Mouse (Mus musculus): ENCODE results near the gene 9230112D13Rik.

9230112D13Rik gene

GRCm38 (mm10) chr14:34540685-34541162 is 18.1 kb upstream of the 9230112D13Rik start:
- DNase-seq = peak; percentile 39 to 49

DNA sequence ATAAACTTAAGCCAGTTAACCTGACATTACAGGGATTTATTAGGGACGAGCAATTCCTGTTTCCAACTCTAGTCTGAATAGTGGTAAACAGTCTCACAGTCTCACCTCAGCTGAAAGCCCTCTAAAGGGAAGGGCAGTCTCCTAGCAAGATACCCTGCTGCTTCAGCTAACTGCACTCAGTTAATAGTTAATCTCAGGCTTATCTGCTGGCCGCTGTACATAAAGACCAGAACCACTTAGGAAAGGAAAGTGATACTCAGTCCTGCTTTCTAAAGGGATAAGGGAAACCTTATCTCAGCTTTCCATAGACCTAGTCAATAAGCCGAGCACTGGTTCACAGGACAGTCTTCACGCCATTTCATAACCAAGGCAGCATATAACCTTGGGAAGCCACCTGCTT is 13.3 kb upstream of the 9230112D13Rik start:
- DNase-seq = no peak

- peak; percentile 17 to 18 for DNase-seq
These were observed 10.9 kb upstream of the 9230112D13Rik start for GRCm38 (mm10) chr14:34533537-34533936.

DNA sequence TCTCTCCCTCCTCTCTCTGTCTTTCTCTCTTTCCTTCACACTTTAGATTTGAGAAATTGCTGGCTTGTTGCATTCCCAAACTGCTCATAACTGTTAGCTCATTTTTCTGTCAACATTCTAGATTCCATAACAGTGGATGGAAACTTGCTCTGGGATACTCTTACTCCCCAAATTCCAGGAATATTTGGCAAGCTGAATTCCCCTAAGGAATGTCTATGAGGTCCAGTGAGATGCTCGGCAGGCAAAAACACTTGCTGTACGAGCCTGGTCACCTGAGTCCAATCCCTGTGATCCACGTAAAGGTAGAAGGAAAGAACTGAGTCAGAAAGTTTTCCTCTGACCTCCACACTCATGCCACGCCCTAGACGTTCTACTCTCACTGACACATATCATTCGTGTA is 9.9 kb upstream of the 9230112D13Rik start:
- DNase-seq = peak; percentile 20 to 21

DNA sequence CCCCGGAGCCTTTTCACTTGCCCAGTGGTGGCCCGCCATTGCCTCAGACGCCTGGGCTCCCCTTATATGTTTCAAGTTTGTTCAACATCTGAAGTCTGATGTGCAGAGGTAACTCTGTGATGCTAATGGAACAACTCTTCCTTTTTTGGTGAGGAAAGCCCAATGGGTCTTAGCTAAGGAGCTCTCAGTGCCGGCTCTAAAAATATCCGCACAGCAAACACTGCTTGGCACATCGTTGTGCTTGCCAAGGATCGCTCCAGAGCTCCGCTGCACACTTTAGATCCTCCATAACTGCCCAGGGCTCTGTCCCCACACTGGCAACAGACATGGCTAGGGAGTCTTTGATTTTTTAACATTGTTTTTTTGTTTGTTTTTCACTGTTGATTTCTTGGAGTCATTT is 6.2 kb upstream of the 9230112D13Rik start:
- DNase-seq = no peak

DNA sequence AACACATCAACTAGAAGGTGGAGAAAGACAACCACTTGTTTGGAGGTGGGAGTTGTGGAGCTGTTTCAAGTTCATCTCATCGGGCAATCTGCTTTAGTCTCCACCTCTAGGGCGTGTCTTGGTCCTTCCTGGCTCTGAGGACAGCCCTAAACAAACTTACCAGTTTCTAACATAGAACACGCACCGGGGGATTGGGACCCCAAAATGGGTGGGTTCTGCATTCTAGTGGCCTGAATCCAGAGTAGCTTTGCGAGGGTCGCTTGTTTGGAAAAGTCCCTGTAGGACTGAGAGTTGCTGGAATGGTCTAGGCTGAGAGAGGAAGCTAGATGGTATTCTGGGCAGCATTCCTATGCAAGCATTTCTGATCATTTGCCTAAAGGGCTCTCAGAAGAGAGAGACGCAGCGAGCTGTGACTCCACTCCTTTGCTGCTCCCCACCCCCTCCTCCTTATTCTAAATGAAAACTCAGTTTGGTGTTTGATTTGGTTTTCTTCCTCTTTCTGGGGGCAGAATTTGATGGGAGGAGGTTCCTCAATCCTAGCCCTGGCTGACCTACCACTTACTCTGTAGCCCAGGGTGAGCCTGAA is 4.5 kb downstream of the 9230112D13Rik start:
- no peak for DNase-seq

DNA sequence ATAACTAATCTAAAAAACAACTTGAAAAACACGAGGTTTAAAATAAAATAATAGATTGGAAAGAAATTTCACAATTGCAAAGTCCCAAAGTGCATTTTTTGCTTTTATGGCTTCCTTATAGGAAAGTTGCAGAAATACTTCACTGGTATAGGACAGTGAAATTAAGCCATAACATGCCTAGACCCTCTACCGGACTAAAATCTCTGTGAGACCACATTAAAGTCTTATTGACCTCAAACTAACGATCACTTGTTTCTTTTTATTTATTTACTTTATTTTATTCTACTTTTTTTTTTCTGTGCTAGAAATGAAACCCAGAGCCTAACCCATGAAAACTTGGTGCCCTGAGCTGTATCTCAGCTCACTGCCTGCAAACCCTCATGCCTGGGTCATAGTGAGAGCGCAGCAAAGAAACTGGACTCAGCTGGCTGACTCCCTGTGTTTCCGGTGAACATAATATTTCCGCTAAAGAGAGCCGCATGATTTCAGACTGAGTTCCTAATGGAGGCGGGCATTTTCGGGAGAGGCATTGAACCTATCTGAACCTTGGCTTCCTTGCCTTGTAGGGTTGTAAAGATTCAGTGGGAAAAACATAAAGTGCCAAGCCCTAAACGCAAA is 5.5 kb downstream of the 9230112D13Rik start:
- no peak for DNase-seq

- DNase-seq = no peak
These were observed 6.7 kb downstream of the 9230112D13Rik start for GRCm38 (mm10) chr14:34515860-34516259.

- DNase-seq = peak; percentile 27 to 52
These were observed 8.5 kb downstream of the 9230112D13Rik start for GRCm38 (mm10) chr14:34514120-34514519.

GRCm38 (mm10) chr14:34512602-34513001 is 10.0 kb downstream of the 9230112D13Rik start:
- DNase-seq = no peak

- no peak for DNase-seq
These were observed 10.7 kb downstream of the 9230112D13Rik start for GRCm38 (mm10) chr14:34511901-34512300.

GRCm38 (mm10) chr14:34508842-34509439 is 13.7 kb downstream of the 9230112D13Rik start:
- DNase-seq = no peak

DNA sequence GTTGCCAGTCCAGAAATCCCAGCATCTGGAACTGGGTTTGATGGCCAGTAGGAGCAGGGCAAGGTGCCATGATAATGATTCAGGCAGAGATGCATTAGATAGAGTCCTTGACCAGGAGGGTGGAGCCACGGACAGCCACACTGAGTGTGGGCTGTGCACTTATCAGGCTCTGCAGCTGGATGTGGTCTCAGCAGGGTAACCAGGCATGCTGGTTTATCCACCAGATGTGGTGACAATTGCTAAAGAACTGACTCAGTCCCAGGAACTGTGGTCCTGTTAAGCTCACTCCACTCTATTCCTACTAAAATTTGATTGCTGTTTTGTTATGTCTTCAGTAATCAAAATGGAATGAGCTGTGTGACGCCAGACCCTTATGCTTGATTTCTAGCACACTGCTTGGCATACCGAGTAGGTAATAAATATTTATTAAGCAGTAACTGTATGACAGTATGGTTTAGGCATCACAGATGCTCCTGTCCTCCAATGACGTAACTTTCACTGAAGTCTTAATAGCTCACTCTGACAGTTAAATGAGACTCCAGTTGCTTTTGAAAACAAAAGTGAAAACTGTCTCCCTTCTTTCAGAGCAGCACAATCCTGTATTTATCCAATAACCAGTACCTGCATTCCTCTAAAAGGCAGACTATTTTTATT is 14.3 kb downstream of the 9230112D13Rik start:
- DNase-seq = no peak

DNA sequence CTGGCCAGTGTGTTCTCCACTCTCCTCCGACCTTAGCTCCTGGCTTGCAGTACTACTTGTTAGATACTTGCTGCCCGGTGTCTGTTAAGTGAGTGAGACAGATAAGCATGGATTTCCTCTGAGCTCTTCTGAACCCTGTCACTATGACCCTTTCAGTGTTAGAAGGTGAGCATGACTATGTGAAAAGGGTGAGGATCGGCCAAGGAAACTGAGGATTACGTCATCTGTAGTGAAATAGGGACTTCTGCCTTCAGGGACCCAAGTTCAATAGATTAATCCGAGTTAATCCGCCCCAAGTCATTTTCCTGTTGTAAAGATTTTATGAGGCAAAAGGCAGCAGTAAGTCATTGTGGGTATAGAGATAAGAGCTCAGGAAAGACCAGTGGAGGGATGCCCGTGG is 17.3 kb downstream of the 9230112D13Rik start:
- no peak for DNase-seq

GRCm38 (mm10) chr14:34504377-34504776 is 18.2 kb downstream of the 9230112D13Rik start:
- DNase-seq = peak; percentile 15 to 51

GRCm38 (mm10) chr14:34503759-34504158 is 18.8 kb downstream of the 9230112D13Rik start:
- no peak for DNase-seq

DNA sequence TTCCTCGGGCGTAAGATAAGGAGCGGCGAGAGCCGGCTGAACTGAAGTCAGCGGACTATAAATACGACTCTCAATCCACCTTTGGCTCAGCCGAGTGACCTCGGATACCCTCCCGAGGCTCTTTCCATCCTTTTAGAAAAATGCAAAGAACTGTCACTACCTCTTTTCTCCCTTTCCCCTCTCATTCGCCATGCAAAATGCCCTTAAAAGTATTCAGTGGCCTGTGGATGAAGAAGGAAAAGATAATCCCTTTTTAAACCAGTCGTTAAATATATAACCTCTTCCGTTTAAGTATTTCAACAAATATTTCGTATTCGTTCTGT is 19.3 kb downstream of the 9230112D13Rik start, which contains the start of gene Bmpr1a:
Bmpr1a (minus strand) TSS at position 17 of the 323 bp plus-strand sequence.
- DNase-seq = no peak

GRCm38 (mm10) chr14:34502475-34503324 is 19.9 kb downstream of the 9230112D13Rik start:
- peak; percentile 80 to 81 for DNase-seq

GRCm38 (mm10) chr14:34501804-34502474 is 20.7 kb downstream of the 9230112D13Rik start:
- peak; percentile 35 to 41 for DNase-seq

- DNase-seq = no peak
These were observed 21.2 kb downstream of the 9230112D13Rik start for GRCm38 (mm10) chr14:34501447-34501803.

DNA sequence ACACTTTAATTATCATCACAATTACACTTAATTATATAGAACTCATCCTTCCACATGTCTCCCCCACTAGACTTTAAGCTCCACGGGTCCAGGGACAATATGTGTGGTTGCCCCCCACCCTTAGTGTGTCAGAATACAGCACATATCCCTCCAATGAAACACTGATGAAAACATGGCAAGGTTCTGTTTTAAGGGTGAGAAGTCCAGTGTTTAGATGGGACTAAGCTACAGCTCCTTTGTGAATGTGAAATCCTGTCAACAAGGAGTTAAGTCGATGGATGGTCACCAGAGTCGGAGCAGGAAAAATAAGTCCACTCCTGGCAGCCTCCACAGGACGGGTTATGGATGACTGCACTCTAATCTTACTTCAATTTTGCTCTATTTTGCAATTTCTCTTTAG is 22.3 kb downstream of the 9230112D13Rik start:
- no peak for DNase-seq

DNA sequence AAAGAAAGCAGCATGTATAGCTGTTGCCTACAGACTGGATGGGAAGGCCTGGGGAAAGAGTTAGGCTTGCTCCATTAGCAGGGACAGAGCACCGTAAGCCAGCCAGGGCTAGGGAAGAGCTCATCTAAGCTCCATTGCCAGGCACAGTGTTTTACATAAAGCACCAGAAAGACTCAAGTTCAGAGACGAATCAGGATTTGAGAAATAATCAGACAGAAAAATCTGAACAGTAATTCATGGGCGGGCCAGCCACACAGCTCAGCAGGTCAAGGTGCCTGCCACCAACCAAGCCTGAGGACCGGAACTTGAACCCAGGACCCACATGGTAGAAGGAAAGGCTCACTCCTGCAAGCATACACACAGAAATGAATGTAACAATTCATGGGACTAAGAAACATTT is 22.9 kb downstream of the 9230112D13Rik start:
- no peak for DNase-seq
